Mouse (Mus musculus) forebrain, postnatal 0 days (tissue): Measurements from ENCODE around the gene Ubtd2. TPM values are rescaled to one million over a fixed set of nuclear protein-coding genes. Genes with fewer than 3 reads are reported as not detected.

Experiments used
- ATAC-seq: fragments of 200-750 bp; cut with Nextera tagmentation; 2 replicates; pipeline ENCODE4 v1.8.0; 2017; ENCODE audit warnings: mild to moderate bottlenecking, moderate library complexity
- DNase-seq: peaks from one replicate; pipeline ENCODE4 v3.0.0-alpha.2; 2015
- H3K27ac ChIP-seq: fragments of 300-500 bp; sonication (generic); 2 replicates; pipeline ENCODE4 v1.5.1; 2014; ENCODE audit warnings: low read depth, mild to moderate bottlenecking, antibody characterized with exemption, low read length, moderate library complexity, mixed read lengths
- H3K27me3 ChIP-seq: fragments of 300-500 bp; sonication (generic); 2 replicates; pipeline ENCODE4 v1.6.1; 2014; ENCODE audit warnings: mild to moderate bottlenecking, low read length, mixed read lengths; ENCODE audit not compliant: insufficient read depth
- H3K36me3 ChIP-seq: fragments of 300-500 bp; sonication (generic); 2 replicates; pipeline ENCODE4 v1.6.1; 2014; ENCODE audit warnings: mild to moderate bottlenecking, moderate library complexity; ENCODE audit not compliant: insufficient read depth
- H3K4me1 ChIP-seq: fragments of 300-500 bp; sonication (generic); 2 replicates; pipeline ENCODE4 v1.6.1; 2014; ENCODE audit warnings: antibody characterized with exemption; ENCODE audit not compliant: insufficient read depth
- H3K4me2 ChIP-seq: fragments of 300-500 bp; sonication (generic); 2 replicates; pipeline ENCODE4 v1.6.1; 2014; ENCODE audit warnings: low read depth, mild to moderate bottlenecking, moderate library complexity
- H3K4me3 ChIP-seq: fragments of 300-500 bp; sonication (generic); 2 replicates; pipeline ENCODE4 v1.5.1; 2014; ENCODE audit warnings: low read depth, low read length, mixed read lengths
- H3K9ac ChIP-seq: fragments of 300-500 bp; sonication (generic); 2 replicates; pipeline ENCODE4 v1.6.1; 2014; ENCODE audit warnings: mild to moderate bottlenecking
- H3K9me3 ChIP-seq: fragments of 300-500 bp; sonication (generic); 2 replicates; pipeline ENCODE4 v1.6.1; 2016; ENCODE audit warnings: low read length
- CTCF ChIP-seq: sonication (generic); IDR thresholded peaks from 2 replicates; pipeline ENCODE4 v1.5.1; 2016; ENCODE audit warnings: antibody characterized with exemption, control low read depth, low read depth
- WGBS: fragments of 180-500 bp; shearing (Covaris S2); extraction: QIAGEN DNeasy Blood & Tissue Kit; methylation state at CpG from one replicate; pipeline ENCODE4 v1.1.7; 2014; 5-methylcytosine and 5-hydroxymethylcytosine counted together
- polyA plus RNA-seq: library from polyadenylated mRNA; unstranded; fragments of >200 nt; fragmentation: Nextera tagmentation; extraction: Ambion mirVana; gene quantifications from 2 replicates; pipeline ENCODE4 v1.2.1, GENCODE M21; 2015
- total RNA-seq: library from RNA; depleted of rRNA; stranded (reverse); fragments of >200 nt; gene quantifications from 2 replicates; pipeline ENCODE4 v1.2.3, GENCODE M21; 2014

Ubtd2 gene
- total and polyA plus RNA-seq, 2 experiments from 2014 or later: 36.0 to 56.1 TPM

GRCm38 (mm10) chr11:32531871-32532764, 76.9 kb downstream of the Ubtd2 start, which contains the start of gene Efcab9:
Gene Efcab9, minus strand, starts transcription at chr11:32532081.
- Histone ChIP-seq H3K4me2 (peak within 1 kb of the TSS; percentile 98), H3K27me3 (peaks cover 5% of the 10 kb centered on the region), H3K4me3 (peak within 1 kb of the TSS; percentile 68), H3K27ac (no peak within 1 kb of the TSS), H3K4me1 (peaks cover 6% of the 10 kb centered on the region; the same call in 1 of the 2 replicates), H3K9ac (peak within 1 kb of the TSS; percentile 61), H3K36me3 (no peaks in the 10 kb centered on the region), H3K9me3 (no peaks in the 10 kb centered on the region)
- DNase-seq: no peak
- WGBS: 8% methylated on average over 33 of the region's 33 CpGs
- 0 out of 2 replicates have a peak, but pooled peaks have one; percentile 0 for ATAC-seq
- no peak for TF ChIP-seq CTCF

GRCm38 (mm10) chr11:32532765-32533481, 77.8 kb downstream of the Ubtd2 start, which contains the start of gene Stk10:
Gene Stk10, plus strand, starts transcription at chr11:32533305.
- Histone ChIP-seq H3K27ac (no peak within 1 kb of the TSS), H3K9me3 (no peaks in the 10 kb centered on the region), H3K27me3 (peaks cover 5% of the 10 kb centered on the region), H3K4me3 (peak within 1 kb of the TSS; percentile 68), H3K9ac (peak within 1 kb of the TSS; percentile 61), H3K4me2 (peak within 1 kb of the TSS; percentile 98), H3K4me1 (peaks cover 6% of the 10 kb centered on the region; the same call in 1 of the 2 replicates), H3K36me3 (no peaks in the 10 kb centered on the region)
- no peak for TF ChIP-seq CTCF
- 2% methylated on average over 80 of the region's 82 CpGs for WGBS
- ATAC-seq: peak; percentile 98
- peak; percentile 87 for DNase-seq

DNA sequence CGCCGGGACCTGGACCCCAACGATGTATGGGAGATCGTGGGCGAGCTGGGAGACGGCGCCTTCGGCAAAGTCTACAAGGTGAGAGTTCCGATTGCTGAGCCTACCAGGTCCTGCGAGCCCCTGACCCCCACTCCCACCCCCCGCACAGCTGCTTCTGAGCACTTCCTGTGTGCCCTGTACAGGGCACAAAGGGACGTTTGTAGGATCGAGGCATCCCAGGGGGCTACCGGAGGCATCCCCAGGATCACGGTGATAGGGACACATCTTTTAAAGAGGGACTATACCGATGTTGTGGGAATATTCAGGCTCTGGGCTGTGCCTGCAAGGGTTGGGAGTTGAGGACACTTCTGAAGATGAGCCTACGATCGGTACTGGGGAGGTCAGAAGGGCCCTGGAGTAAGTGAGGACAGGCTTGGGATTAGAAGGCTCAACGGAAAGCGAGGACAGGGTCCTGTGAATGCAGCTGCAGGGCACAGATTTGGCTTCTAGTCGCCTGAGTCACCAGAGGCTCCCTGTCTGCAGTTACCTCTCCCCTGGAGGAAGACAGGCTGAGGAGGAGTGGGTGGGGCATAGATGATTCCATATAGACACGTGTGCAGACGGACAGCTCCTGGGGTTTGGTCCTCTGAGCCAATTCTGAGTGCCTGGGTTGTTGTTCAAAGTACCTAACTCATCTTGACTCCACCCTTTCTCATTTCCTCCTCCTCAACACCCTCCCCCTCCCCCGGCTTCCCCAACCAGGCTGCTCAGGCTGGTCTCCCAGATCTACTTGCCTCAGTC, 78.5 kb downstream of the Ubtd2 start:
- Histone ChIP-seq H3K27me3 (peaks cover 5% of the 10 kb centered on the region), H3K9me3 (no peaks in the 10 kb centered on the region), H3K27ac (no peak overlapping the region), H3K4me1 (peaks cover 6% of the 10 kb centered on the region; the same call in 1 of the 2 replicates), H3K4me3 (peak overlapping the region; percentile 68), H3K4me2 (peak overlapping the region; percentile 98), H3K36me3 (no peaks in the 10 kb centered on the region), H3K9ac (peak overlapping the region; percentile 61)
- ATAC-seq (peak; percentile 40), DNase-seq (peak; percentile 31)
- TF ChIP-seq CTCF: no peak
- 3% methylated on average over 24 of the region's 24 CpGs for WGBS

- no peak for TF ChIP-seq CTCF
- no peak overlapping the region for H3K27ac ChIP-seq
- no peaks in the 10 kb centered on the region for H3K9me3 ChIP-seq
- DNase-seq: no peak
- no peaks in the 10 kb centered on the region for H3K36me3 ChIP-seq
- WGBS: 78% methylated on average over 7 of the region's 7 CpGs
- peak overlapping the region; percentile 98 for H3K4me2 ChIP-seq
- H3K9ac ChIP-seq: no peak overlapping the region
- peaks cover 6% of the 10 kb centered on the region; the same call in 1 of the 2 replicates for H3K4me1 ChIP-seq
- H3K27me3 ChIP-seq: peaks cover 5% of the 10 kb centered on the region
- no peak for ATAC-seq
- no peak overlapping the region; the same call in 1 of the 2 replicates for H3K4me3 ChIP-seq
Measured at GRCm38 (mm10) chr11:32534453-32535075, 79.4 kb downstream of the Ubtd2 start.

DNA sequence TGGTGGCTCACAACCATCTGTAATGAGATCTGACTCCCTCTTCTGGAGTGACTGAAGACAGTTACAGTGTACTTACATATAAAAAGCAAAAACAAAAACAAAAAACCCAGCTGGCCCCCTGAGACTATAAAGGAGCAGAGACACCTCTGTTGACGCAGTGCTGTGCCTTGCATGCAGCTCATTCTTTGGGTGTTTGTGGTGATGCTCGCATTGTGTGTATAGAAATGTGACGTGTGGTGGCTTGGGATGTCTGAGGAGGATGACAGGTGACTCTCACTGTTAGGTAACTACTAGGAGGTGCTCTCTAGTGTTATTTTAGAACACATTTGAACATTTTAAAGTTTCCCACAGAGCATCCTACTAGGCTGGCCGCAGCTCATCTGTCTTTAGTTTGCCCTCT, 80.5 kb downstream of the Ubtd2 start:
- DNase-seq (no peak), ATAC-seq (no peak)
- no peak overlapping the region for H3K4me3 ChIP-seq
- peaks cover 5% of the 10 kb centered on the region for H3K27me3 ChIP-seq
- H3K9me3 ChIP-seq: no peaks in the 10 kb centered on the region
- whole genome bisulfite sequencing: 94% methylated on average over 4 of the region's 4 CpGs
- H3K4me1 ChIP-seq: peaks cover 6% of the 10 kb centered on the region; the same call in 1 of the 2 replicates
- no peak for TF ChIP-seq CTCF
- no peaks in the 10 kb centered on the region for H3K36me3 ChIP-seq
- no peak overlapping the region for H3K27ac ChIP-seq
- no peak overlapping the region for H3K9ac ChIP-seq
- H3K4me2 ChIP-seq: no peak overlapping the region

DNA sequence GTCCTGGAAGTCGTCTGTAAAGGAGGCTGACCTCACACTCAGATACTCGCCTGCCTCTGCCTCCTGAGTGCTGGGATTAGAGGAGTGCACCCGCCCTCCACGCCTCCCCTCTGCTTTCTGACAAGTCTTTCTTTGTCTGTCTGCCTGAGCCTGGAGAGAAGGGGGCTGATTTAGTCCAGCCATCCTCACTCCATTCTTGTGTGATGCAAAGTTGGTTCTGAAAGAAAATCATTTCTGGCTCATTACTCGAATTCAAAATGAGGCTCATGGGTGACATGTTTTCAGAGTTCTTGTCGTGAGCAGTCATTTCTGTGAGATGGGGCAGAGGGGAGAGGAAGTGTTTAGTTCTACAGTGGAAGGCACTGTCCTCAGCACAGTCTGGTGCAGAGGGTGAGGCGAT, 81.8 kb downstream of the Ubtd2 start:
- peaks cover 6% of the 10 kb centered on the region; the same call in 1 of the 2 replicates for H3K4me1 ChIP-seq
- DNase-seq (no peak), ATAC-seq (no peak)
- H3K9ac ChIP-seq: no peak overlapping the region
- 16% methylated on average over 7 of the region's 7 CpGs for WGBS
- TF ChIP-seq CTCF: no peak
- peaks cover under 1% of the 10 kb centered on the region; the same call in 1 of the 2 replicates for H3K27me3 ChIP-seq
- H3K4me2 ChIP-seq: no peak overlapping the region
- H3K4me3 ChIP-seq: no peak overlapping the region
- H3K36me3 ChIP-seq: no peaks in the 10 kb centered on the region
- no peaks in the 10 kb centered on the region for H3K9me3 ChIP-seq
- H3K27ac ChIP-seq: no peak overlapping the region
